Mouse (Mus musculus): ENCODE data around the gene Ap1b1. TPM values are rescaled to one million over a fixed set of nuclear protein-coding genes. Genes with fewer than 3 reads are reported as not detected.

Gene Ap1b1
- polyA plus RNA-seq, 1 experiment: 140 TPM

GRCm38 (mm10) chr11:5005528-5005927 is 18.9 kb downstream of the Ap1b1 start:
- Histone ChIP-seq H3K4me3 (ENCODE audit: control insufficient read depth, insufficient read depth, low read length) (no peak overlapping the region), H3K27ac (ENCODE audit: control insufficient read depth, insufficient read depth, low read length) (no peak overlapping the region), H3K4me1 (replicated peaks; ENCODE audit: control insufficient read depth, insufficient read depth, low read length) (no peaks in the 10 kb centered on the region), H3K36me3 (ENCODE audit: control insufficient read depth, insufficient read depth, low read length) (peaks cover 16% of the 10 kb centered on the region), H3K27me3 (ENCODE audit: control insufficient read depth, insufficient read depth, low read length) (no peaks in the 10 kb centered on the region)
- no peak for DNase-seq
- WGBS: 100% methylated on average over 2 of the region's 2 CpGs
- no peak for TF ChIP-seq CTCF (IDR thresholded peaks at IDR 0.05; ENCODE audit: borderline replicate concordance, control insufficient read depth, extremely low read depth, insufficient read depth, low read length, poor library complexity)
- TF ChIP-seq POLR2A (IDR thresholded peaks at IDR 0.05; ENCODE audit: control insufficient read depth, extremely low read depth, insufficient read depth, low read length, poor library complexity): no peak

GRCm38 (mm10) chr11:5007186-5007585 is 20.6 kb downstream of the Ap1b1 start:
- TF ChIP-seq CTCF (IDR thresholded peaks at IDR 0.05; ENCODE audit: borderline replicate concordance, control insufficient read depth, extremely low read depth, insufficient read depth, low read length, poor library complexity): no peak
- TF ChIP-seq POLR2A (IDR thresholded peaks at IDR 0.05; ENCODE audit: control insufficient read depth, extremely low read depth, insufficient read depth, low read length, poor library complexity): no peak
- DNase-seq: no peak
- WGBS: 78% methylated on average over 1 of the region's 1 CpGs

DNA sequence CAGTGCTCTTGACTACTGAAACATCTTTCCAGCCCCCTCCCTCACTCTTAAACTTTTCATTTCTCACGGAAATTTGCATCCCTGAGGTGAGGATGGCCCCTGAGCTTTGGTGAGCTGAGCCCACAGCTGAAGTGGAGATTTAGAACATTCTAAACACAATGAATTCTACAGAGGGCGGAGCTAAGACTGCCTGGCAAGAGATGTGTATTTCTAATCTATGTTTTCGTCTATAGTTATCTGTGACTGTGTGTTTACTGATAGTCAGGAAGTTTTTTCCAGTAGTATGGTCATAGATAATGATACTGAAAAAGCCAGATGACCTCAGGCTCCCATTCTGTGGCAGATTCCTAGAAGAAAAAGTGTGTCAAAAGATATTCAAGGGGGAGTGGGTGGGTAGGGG is 22.2 kb downstream of the Ap1b1 start:
- DNase-seq: no peak
- TF ChIP-seq CTCF (IDR thresholded peaks at IDR 0.05; ENCODE audit: borderline replicate concordance, control insufficient read depth, extremely low read depth, insufficient read depth, low read length, poor library complexity) (no peak), POLR2A (IDR thresholded peaks at IDR 0.05; ENCODE audit: control insufficient read depth, extremely low read depth, insufficient read depth, low read length, poor library complexity) (no peak)
- Histone ChIP-seq H3K36me3 (ENCODE audit: control insufficient read depth, insufficient read depth, low read length) (peaks cover 36% of the 10 kb centered on the region), H3K4me3 (ENCODE audit: control insufficient read depth, insufficient read depth, low read length) (no peak overlapping the region), H3K4me1 (replicated peaks; ENCODE audit: control insufficient read depth, insufficient read depth, low read length) (no peaks in the 10 kb centered on the region; the same call in 1 of the 2 replicates), H3K27me3 (ENCODE audit: control insufficient read depth, insufficient read depth, low read length) (no peaks in the 10 kb centered on the region), H3K27ac (ENCODE audit: control insufficient read depth, insufficient read depth, low read length) (no peak overlapping the region)
- 96% methylated on average over 3 of the region's 3 CpGs for WGBS

More at GRCm38 (mm10) chr11:5007186-5007585, 20.6 kb downstream of the Ap1b1 start:
- Histone ChIP-seq H3K27me3 (ENCODE audit: control insufficient read depth, insufficient read depth, low read length) (no peaks in the 10 kb centered on the region), H3K36me3 (ENCODE audit: control insufficient read depth, insufficient read depth, low read length) (peaks cover 26% of the 10 kb centered on the region), H3K4me1 (replicated peaks; ENCODE audit: control insufficient read depth, insufficient read depth, low read length) (no peaks in the 10 kb centered on the region), H3K4me3 (ENCODE audit: control insufficient read depth, insufficient read depth, low read length) (no peak overlapping the region), H3K27ac (ENCODE audit: control insufficient read depth, insufficient read depth, low read length) (no peak overlapping the region)

DNA sequence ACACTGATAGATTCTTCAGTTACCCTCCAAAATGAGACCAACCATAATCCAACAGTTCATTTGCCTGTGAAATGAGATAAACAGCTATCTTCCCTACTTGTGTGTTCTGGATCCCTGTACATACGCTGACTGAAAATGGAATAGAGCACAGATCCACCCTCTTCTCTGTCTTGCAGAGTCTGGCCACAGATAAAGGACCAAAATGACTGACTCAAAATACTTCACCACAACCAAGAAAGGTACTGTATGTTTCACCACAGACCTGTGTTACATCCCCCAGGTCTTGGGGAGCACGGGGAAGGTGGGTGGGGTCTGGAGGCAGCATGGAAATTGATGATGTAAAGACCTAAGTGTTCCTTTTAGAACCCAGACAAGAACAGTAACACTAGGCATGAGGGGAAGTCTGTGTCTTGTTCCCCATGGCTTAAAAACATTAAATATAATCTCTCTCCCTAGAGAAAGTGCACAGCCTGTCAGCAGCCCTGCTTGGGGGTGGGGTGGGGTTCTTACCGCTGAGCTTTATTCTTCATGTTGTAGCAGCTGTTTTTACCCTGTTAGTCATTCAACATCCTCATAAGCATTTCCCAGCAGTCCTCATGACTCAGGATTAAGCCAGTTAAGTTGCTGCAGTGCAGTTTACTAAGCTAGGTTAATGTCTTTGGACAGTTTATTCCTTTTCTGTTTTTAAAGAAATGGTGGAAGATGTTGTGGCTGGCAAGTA is 22.9 kb downstream of the Ap1b1 start:
- WGBS: 93% methylated on average over 3 of the region's 3 CpGs
- DNase-seq: no peak
- TF ChIP-seq CTCF (IDR thresholded peaks at IDR 0.05; ENCODE audit: borderline replicate concordance, control insufficient read depth, extremely low read depth, insufficient read depth, low read length, poor library complexity) (no peak), POLR2A (IDR thresholded peaks at IDR 0.05; ENCODE audit: control insufficient read depth, extremely low read depth, insufficient read depth, low read length, poor library complexity) (no peak)
- no peak overlapping the region for H3K27ac ChIP-seq (ENCODE audit: control insufficient read depth, insufficient read depth, low read length)
- no peak overlapping the region for H3K4me3 ChIP-seq (ENCODE audit: control insufficient read depth, insufficient read depth, low read length)
- H3K36me3 ChIP-seq (ENCODE audit: control insufficient read depth, insufficient read depth, low read length): peaks cover 42% of the 10 kb centered on the region
- H3K27me3 ChIP-seq (ENCODE audit: control insufficient read depth, insufficient read depth, low read length): no peaks in the 10 kb centered on the region
- H3K4me1 ChIP-seq (replicated peaks; ENCODE audit: control insufficient read depth, insufficient read depth, low read length): no peaks in the 10 kb centered on the region; the same call in 1 of the 2 replicates

- H3K27me3 ChIP-seq (ENCODE audit: control insufficient read depth, insufficient read depth, low read length): no peaks in the 10 kb centered on the region
- no peak overlapping the region for H3K4me3 ChIP-seq (ENCODE audit: control insufficient read depth, insufficient read depth, low read length)
- no peaks in the 10 kb centered on the region; the same call in 1 of the 2 replicates for H3K4me1 ChIP-seq (replicated peaks; ENCODE audit: control insufficient read depth, insufficient read depth, low read length)
- TF ChIP-seq CTCF (IDR thresholded peaks at IDR 0.05; ENCODE audit: borderline replicate concordance, control insufficient read depth, extremely low read depth, insufficient read depth, low read length, poor library complexity) (no peak), POLR2A (IDR thresholded peaks at IDR 0.05; ENCODE audit: control insufficient read depth, extremely low read depth, insufficient read depth, low read length, poor library complexity) (no peak)
- H3K27ac ChIP-seq (ENCODE audit: control insufficient read depth, insufficient read depth, low read length): no peak overlapping the region
- no peak for DNase-seq
- peaks cover 47% of the 10 kb centered on the region for H3K36me3 ChIP-seq (ENCODE audit: control insufficient read depth, insufficient read depth, low read length)
- WGBS: 100% methylated on average over 1 of the region's 1 CpGs
Measured at GRCm38 (mm10) chr11:5010205-5010604, 23.6 kb downstream of the Ap1b1 start.

GRCm38 (mm10) chr11:5011480-5011879 is 24.9 kb downstream of the Ap1b1 start:
- no peak for TF ChIP-seq CTCF (IDR thresholded peaks at IDR 0.05; ENCODE audit: borderline replicate concordance, control insufficient read depth, extremely low read depth, insufficient read depth, low read length, poor library complexity)
- no peak for TF ChIP-seq POLR2A (IDR thresholded peaks at IDR 0.05; ENCODE audit: control insufficient read depth, extremely low read depth, insufficient read depth, low read length, poor library complexity)
- 91% methylated on average over 1 of the region's 1 CpGs for WGBS
- peaks cover 55% of the 10 kb centered on the region for H3K36me3 ChIP-seq (ENCODE audit: control insufficient read depth, insufficient read depth, low read length)
- H3K27ac ChIP-seq (ENCODE audit: control insufficient read depth, insufficient read depth, low read length): no peak overlapping the region
- no peaks in the 10 kb centered on the region; the same call in 1 of the 2 replicates for H3K4me1 ChIP-seq (replicated peaks; ENCODE audit: control insufficient read depth, insufficient read depth, low read length)
- H3K27me3 ChIP-seq (ENCODE audit: control insufficient read depth, insufficient read depth, low read length): no peaks in the 10 kb centered on the region
- DNase-seq: no peak
- H3K4me3 ChIP-seq (ENCODE audit: control insufficient read depth, insufficient read depth, low read length): no peak overlapping the region

Measured in thymus, adult 2 months (tissue).